Mouse (Mus musculus) spleen, postnatal 36 days (tissue): ENCODE measurements at regions not wholly inside any gene's neighbourhood (a gene's known extent, or its start where the extent isn't known, plus 50 kb on each side); places are given as distances from the start of the nearest gene placed in this dataset.

ENCODE experiments used
- DNase-seq, 2 experiments: peaks; one replicate each; pipeline ENCODE4 v3.0.0; 2022; ENCODE audit warnings: low spot score in 2 of 2, mixed read lengths in 1 of 2

DNA sequence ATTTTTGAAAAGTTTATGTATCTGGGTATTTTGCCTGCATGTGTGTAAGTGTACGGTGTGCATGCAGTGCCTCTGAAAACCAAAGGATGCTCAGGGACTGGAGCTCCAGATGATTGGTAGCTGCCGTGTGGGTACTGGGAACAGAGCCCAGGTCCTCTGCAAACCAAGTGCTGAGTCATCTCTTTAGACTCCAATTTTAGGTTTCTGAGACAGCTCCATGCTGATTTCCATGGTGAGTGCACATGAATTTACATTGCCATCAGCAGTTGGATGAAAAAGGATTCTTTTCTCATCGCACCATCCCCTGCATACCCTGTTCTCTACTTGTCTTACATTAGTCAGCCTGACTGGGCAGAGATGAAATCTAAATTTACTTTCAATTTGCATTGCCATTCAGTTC lies 122.1 kb upstream of the Otogl start:
- no peak for DNase-seq

DNA sequence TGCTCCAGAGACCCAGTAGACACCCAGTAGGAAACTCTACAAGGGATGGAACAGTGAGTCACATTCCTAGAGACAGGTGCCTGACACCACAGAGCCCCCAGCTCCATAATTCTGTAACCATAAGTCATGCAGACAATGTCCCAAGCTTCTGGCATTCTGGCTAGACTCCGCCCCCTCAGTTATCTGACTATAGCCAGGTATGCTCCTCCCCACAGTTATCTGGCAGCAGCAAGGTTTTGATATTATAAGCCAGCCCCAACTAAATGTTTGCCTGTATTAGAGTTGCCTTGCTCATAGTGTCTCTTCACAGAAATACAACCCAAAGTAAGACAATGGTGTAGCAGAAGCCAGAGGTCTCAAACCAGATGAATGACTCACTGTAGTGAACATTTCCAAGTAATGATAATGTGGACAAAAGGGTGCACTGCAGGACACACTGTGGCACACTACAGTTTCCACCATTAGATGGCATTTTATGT lies 121.4 kb upstream of the Otogl start:
- peak; percentile 10 to 51 for DNase-seq

DNA sequence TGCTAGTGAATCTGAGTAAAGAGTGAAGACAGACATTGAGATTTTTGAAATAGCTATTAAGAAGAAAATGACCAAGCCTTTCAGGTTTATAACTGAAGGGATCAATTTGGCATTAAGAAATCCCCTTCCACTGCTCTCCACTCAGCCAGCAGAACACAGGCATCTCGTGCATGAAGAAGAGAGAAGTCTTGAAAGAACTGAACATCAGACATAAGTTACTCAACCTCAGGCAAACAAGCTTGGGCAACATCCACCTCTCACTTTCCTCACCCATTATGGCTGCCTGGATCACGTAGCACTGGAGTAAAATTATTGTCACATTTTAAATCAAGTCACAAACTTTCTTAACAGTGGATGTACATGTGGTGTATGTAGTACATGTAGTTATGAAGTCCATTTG lies 115.6 kb upstream of the Otogl start:
- no peak for DNase-seq

DNA sequence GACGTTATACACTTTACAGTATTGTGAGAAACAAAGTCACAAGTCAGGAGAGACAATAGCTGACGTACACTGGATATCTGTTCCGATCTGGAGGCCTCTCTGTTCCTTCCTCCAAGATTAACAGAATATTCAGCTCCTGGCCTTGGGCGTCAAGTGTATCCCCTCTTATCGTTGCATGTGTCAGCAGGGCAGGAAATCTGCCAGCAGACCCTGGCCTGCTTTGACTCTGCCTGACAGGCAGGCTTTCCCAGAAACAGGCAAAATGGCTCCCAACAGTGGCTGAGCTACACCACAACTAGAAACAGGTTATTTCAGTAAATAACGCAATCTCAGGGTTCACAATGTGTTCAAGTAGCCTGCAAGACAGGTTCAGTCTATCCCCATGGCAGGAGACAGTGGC lies 112.3 kb upstream of the Otogl start:
- DNase-seq: no peak

DNA sequence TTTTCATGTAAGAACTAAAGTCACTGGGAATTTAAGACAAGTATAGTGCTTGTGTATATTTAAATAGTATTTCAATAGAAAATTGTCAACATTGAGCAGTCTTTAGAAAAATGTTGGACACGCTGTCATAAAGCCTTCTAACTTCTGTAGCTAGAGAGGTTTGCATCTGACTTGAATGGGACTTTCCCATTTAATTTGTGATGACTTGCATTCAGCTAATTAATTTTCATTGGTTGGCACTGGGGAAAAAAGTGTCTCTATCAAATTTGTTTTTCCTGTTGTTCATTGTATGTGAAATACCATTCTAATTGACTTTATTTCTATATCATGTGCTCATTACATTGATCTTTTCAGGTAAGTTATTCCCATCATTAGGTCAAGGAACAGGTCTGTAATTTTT lies 104.6 kb upstream of the Otogl start:
- DNase-seq: no peak

DNA sequence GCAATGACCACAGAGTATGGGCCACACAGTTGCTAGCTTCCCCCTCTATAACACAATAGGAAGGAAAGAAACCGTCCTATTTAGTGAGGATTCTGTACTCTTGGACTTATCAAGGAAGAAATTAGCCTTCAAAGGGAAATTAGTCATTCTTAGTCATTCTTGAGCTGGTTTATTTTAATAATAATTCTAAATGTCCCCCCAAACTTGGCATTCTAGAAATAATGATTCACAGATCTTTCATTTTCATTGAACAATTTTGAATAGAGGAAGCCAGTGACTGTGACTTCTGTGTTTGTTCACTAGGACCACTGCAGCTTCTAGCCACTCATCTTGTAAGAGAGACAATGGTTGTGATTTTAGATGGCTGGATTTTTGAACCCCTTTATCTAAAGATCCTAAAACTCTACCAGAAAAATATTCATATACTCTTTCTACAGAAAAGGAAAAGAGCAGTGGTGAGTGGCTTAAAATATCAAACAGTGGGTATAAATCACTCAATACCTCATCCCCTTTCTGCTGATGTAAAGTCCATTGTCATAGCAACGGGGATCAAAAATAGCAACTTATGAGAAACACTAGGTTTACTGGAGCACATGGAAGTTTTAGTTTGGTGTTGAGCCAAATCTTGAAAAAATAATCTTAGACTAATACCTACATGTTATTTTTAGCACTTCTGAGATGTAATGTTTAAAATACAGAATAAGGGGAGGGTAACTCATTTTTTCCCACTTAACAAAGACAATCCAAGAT lies 83.1 kb upstream of the Otogl start:
- DNase-seq: no peak

DNA sequence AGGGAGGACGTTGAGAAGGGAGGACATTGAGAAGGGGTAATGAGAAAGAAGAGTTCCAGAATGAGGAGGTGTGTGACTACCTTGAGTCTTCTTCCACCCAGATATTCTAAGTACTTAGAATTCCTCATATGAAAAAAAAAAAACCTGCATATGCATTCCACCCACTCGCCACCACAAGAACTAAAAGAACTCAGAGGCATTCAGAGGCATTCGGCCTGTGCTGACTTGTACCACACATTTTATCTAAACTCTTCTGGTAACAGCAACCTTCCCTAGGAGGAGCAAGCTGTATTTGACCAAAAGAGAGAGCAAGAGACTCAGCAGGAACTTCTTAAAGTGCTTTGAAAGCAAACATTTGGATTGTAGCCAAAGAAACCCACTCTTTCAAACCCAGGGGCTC lies 80.7 kb upstream of the Otogl start:
- DNase-seq: no peak

DNA sequence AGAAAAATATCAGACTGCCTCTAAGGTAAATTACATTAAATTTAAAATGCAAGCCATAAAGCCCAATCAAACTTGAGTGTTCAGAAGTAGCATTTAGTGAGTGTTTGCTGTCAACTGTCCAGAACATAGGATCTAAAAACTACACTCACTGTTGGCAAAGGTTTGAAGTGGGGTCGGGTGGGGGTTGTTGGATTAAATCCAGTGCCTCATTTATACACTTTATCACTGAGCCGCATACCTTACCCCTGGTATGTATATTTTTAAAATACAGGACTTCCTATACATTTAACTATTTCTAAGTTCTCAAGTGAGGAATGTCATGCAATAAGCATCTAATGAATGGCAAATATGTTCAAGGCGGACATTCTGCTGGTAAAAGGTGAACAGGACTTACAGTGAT lies 78.6 kb upstream of the Otogl start:
- no peak for DNase-seq

DNA sequence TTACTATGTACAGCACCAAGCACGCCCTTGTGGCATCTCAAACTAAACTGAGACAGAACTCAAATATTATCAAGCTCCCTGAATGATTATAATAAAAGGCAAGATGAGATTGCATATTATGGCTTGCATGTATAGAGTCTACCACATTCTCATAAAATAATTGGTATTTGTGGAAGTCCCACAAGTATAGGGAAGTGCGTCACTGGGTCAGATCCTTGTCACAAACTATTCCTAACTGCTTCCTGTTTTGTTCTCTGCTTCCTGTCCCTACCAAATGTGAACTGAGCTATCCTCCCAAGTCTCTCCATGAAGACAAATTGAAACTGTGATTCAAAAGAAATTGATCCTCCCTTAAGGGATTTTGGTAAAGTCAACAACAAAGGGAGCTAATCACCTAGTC lies 78.0 kb upstream of the Otogl start:
- no peak for DNase-seq

DNA sequence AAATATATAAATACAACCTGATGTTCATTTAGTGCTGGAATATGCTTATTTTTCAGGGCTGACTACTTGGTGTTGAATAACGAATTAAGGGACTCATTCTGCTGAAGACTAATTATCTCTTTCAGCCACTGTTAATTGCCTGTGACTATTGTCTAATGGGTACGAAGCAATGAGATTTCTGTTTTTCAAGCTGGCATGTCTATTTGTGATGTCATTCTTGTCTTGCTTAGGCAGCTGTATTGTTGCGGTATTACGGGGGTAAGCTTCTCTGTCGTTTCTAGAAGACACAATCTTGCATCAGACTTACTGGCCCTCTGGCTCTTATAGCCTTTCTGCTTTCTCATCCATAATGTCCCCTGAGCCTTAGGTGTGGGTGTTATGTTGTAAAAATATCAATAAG lies 70.7 kb upstream of the Otogl start:
- no peak for DNase-seq

DNA sequence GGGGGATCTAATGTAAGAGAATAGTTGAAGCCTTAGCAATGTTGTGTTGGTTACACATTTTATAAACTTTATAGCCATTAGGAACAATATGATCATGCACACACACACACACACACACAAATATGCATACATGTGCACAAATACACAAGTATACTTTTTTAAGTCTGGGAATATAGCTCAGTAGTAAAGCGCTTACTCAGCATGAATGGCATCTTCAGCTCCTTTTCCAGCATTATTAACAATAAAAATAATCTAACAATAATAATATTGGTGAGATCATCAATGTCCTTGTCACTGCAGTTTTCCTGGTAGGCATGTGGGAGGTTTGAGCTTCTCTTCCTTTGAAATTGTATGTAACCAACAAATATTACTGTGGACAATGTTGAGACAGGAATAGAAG lies 70.1 kb upstream of the Otogl start:
- no peak for DNase-seq

DNA sequence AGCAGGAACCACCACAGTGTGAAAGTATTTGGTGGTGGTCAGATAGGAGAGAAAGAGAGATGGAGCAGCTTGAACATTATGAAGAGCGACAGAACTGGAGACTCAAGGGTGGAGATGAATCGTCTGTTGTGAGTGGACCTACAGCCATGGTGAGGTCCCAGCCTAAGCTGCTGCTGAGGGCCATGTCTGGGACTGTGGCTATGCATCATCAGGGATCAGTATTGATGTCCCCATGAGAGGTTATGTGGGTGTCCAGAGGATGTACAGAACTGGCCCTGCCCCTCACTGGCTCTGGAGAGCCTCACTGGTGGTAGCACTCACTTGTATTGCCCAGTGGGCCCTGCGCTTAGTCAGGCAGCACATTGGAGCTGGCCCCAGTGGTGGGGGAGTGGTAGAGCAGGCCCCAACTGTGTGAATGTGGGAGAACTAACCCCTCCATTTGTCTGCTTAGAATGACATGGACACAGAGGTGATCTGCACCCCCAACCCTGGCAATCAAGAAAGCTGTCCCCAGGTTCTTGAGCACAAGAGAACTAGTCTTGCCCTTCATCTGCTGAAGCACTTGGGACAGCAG lies 64.5 kb upstream of the Otogl start:
- DNase-seq: no peak

DNA sequence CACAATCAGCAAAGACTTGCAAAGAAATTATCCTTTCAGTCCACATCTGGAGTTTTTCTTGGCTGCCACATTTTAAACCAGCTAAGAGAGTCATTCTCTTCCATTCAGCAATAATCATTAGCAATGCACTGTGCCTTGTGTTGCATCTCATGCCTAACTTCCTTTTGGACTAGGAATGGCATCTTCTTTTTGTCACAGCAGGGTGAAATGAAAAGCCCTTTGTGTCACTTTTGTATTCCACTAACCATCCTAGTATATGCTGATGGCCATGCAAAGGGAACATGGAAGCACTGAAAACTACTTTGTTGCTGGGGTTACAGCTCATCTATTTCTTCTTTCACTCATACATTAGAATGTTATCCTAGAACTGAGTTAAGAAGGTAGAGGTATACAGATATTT lies 59.8 kb upstream of the Otogl start:
- DNase-seq: no peak

DNA sequence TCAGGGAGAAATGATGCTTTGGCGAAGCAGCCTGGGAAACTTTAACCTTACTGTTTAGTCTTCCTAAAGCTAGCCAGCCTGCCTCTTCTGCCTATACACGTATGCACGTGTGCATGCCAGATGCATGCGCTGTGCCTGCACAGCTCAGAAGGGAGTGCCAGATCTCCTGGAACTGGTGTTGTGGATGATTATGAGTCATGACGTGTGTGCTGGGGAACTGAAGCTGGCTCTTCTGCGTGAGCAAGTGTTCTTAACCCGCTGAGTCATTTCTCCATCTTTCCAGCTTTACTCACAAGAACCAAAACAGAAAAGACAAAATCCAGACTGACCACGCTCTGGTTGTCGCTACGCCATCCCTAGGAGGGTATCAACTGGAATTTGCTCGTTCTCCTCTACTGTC lies 55.1 kb upstream of the Otogl start:
- DNase-seq: no peak

DNA sequence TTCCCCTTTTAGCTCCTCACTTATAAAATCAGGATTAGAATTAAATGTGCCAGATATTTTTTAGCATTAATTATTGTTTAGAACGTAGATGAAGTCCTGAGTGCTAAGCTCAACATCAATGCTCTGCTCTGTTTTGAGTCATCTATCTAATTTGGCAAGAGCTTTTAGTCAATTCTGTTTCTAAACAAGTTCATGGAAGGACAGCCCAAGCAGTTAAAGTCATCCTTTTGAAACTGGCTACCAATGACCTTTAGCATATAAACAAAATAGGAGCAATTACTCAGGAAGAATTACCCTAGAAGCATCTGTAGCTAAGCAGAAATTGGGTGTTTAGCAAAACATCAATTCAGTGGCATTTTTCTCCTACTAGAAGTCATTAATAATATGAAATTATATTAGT lies 52.1 kb upstream of the Otogl start:
- DNase-seq: no peak

DNA sequence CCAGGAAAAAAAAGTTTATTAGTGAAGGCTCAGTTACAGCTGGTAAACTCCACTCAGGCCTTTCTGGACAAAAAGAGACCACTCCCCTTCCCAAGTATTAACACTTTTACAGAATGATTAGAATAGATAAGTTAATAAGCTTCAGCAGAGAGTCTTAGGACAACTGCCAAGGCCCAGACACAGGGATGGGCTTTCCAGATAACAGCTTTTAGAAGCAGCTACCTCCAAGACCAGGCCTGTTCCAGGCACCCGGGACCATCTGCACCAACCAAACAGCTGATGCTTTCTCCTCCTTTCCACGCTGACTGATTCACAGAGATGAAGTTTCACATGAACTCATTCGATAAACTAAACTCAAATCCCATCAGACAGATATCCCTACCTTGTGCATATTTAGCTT lies 50.2 kb upstream of the Otogl start:
- no peak for DNase-seq
